Mouse (Mus musculus): ENCODE measurements around the gene Nudt14.
A peak's percentile ranks its signal among the peaks of the same experiment; 100 is the strongest.

Gene Nudt14

DNA sequence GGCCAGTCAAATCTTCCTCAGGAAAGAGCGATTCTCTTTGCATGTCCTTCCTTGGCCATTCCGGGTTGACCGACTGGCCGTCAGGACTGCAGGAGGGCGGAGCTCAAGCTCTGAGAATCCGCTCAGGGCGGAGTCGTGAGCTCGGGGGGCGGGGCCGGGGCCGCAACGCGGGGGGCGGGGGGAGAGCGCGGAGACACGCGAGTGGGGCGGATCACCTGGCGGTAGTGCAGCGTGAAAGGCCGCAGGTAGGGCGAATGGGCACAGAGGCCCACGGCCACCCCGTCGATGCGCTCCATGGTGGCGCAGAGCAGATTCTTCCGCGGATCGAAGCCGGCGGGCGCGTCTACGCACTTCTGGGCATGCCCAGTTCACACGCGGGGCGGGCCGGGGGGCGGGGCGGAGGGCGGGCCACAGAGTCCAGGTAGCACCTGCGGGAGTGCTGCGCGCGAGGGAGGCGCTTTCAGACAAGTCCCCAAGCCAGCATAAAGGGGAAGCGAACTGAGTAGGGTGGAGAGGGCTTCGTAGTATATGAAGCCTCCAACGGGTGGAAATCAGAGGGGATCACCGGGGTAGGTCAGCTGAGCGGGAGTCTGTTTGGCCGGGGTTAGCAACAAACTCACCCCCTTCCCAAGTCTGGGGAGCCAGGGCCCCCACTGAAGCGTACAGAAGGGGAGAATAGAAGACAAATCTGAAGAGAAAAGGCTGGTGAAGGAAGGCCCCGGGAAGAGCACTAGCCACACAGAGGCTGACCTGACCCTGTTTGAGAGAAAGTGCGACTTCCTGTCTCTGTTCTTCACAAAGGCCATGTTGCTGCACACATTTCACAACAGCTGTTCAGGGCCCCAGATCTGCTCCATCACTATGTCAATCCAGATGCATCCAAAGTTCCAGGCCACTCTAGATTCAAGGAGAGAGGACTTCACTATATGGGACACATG lies at the start of gene Nudt14:
Gene Nudt14 (minus strand): TSS at position 349 of the 938 bp plus-strand sequence.
- DNase-seq = peak; percentile 81

DNA sequence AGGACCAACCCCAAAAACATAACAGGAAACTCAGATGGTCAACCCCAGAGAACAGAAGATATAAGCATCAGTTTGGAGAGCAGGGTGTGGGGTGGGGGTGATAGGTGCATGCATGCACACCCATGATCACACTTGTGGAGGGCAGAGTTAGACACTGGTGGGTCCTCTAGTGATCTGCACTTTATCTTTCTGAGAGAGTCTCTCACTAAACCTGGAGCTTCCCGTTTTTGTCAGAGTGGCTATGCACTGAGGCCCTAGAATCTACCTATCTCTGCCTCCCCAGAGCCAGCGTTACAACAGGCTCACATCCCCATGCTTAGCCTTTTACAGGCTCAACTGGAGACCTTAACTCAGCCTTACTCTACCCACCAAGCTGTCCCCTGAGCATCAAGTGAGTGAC lies 49.5 kb upstream of the Nudt14 start:
- DNase-seq = no peak

DNA sequence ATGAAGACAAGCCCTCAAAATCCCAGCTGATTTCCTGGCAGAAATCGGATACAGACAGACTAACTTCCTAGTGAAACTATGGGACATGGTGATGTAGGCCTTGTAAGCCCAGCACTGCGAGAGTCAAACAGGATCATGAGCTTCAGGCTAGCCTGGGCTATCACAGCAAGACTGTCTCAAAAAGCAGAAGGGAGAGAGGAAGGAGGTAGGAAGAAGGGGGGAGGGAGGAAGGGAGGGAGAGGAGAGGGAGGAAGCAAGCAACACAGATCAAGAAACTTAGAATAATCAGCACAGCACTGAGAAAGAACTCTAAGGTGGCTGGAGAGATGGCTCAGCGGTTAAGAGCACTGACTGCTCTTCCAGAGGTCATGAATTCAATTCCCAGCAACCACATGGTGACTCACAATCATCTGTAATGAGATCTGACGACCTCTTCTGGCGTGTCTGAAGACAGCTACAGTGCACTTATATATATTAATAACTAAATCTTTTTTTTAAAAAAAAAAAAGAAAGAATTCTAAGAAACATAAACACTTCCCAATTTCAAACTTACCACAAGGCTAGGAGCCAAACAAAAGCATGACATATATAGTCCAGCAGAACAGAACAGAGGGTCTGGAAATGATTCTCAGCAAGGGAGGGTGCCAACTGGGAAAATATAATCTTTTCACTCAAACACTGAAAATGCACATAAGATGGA lies 48.9 kb upstream of the Nudt14 start:
- no peak for DNase-seq

DNA sequence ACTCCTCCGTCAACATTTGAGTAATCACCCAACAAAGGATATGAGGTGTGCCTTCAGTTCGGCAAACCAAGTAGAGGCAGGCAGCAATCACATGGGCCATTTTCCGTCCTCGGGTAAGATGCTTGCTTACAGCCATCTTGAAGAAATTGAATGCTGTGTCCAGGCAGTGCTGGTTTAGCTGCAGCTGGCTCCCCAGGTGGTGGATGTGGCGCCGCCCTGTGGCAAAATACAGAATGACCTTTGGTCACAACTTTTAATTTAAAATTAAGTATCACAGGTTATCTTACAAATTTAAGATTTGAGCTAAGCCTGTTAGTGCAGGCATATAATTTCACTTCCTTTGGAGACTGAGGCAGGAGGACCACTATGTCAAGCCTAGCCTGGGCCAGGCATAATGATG lies 46.0 kb upstream of the Nudt14 start:
- DNase-seq = peak; percentile 56

DNA sequence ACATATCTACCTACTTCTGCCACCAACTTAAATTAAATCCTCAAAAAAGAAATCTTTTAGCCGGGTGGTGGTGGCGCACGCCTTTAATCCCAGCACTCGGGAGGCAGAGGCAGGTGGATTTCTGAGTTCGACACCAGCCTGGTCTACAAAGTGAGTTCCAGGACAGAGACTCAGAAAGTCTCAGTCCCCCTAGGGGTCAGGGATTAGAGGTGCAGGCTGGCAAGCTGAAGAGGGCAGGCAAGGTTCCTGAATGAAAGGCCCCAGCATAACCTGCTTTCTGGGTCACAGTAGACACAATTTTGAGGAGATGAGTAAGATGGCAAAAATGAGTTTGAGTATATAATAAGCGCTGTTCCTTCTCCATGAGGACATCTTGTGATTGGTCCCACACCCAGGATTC lies 43.4 kb upstream of the Nudt14 start:
- DNase-seq = peak; percentile 58

DNA sequence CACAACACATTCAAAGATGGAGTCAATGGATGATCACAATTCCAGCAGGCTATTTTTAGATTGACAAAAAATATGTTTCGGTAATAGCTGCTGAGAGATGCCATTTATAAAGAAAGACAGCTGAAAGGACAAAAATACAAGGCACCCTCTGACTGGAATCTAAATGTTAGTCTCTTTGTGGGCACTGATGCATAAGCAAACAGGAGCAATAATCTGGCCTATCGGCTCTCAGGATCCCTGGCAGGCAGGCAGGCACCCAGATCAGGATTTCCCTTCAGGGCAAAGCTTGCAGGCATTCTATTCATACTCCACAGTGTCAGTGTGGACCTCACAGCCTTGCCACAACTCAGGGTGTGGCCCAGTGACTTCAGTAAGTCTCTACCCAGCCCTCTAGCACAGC lies 40.1 kb upstream of the Nudt14 start:
- DNase-seq = no peak

DNA sequence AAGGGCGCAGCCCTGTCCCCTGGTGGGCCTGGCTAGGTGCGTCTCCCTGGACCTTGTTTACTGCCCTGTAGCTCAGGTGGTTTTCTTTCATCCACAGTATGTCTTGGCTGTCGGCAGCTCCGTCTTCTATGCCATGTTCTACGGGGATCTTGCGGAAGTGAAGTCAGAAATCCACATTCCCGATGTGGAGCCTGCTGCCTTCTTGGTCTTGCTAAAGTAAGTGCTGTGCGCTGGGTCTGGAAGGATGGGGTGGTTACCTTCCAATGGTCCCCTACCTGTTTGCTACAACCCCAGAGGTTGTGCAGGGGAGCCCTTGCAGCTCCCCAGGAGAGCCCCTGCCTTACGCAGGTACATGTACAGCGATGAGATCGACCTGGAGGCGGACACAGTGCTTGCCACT lies 35.2 kb upstream of the Nudt14 start:
- DNase-seq = no peak

DNA sequence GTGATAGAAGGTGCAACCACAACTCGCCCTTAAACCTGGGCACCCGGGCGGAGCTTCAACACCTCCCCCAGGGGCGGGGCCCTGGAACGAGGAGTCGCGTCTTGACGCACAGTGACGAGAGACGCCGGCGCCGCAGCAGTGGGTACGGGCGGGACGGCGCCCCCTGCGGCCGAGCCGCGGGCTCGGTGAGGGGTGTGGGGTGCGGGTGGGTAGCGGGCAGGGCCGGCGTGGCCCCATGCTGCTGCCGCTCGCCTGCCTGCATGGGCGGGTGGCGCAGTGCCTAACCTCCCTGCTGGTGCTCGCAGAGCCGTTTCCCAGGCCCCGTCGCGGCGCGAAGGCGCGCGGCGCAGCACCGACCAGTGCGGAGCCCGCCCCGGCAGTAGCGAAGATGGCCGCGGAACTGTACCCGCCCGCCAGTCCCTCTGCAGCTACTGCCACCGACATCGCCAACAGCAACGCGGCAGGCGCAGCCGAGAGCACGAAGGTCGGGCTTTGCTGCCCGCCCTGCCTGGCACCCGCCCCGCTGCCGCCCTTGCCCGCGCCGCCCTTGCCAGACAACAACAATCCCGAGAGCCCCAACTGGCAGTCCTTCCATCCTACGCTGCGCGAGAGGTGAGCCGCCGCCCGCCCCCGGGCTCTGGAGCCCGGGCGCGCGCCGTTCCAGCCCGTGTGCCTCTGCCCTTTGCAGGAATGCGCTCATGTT lies 34.6 kb upstream of the Nudt14 start, which contains the start of gene Btbd6:
Gene Btbd6 (plus strand): TSS at position 112 of the 703 bp plus-strand sequence.
- peak; percentile 95 for DNase-seq

DNA sequence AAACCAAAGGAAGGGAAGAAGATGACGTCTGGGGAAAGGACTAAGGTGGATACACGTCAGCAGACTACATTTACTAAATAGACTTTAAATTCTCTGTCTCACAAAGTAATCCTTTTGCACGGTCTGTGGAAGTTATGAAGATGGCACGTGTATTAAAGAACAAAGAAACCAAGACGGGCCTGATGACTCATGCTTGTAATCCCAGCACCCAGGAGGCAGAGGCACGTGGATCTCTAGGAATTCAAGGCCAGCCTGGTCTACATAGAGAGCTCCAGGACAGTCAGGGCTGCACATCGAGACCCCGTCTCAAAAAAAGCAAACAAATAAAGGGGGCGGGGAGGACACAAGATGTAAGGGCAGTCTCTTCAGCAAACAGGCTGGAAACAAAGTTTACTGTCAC lies 32.8 kb upstream of the Nudt14 start:
- DNase-seq = no peak

DNA sequence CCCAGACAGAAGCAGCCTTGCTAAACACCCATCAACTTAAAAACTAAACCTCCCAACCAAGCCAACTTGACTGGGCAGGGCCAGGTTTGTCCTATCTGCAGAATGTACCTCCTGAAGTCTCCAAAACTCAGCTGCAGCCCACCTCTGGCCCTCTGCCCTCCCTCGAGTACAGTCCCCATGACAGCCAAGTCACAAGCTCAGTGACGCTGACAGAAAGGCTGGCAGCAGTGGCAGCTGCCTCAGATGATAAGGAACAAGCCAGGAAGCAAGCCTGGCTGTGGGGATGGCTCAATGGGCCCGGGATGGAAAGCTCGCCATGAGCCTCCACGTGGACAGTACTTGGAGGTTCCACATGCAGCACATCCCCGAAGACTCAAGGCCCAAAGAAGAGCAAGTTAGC lies 27.7 kb upstream of the Nudt14 start:
- no peak for DNase-seq

DNA sequence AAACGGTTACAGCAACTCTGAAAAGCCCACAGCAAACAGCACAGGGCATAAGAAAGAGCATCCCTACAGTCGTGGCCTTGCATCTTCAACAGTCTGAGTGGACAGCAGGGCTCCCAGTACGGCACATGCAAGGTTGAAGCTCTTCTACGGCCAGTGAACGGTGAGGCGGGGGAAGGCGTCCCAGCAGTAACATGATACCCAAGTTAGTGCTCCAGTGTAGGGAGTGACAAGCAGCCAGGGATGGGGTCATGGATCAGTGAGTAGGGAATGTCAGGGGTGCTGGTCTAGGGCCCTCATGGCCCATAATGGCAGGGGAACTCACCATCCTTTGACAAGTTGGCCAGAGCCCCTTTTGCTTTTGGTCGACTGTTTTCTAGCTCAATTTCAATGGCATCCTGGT lies 27.0 kb upstream of the Nudt14 start:
- DNase-seq = no peak

DNA sequence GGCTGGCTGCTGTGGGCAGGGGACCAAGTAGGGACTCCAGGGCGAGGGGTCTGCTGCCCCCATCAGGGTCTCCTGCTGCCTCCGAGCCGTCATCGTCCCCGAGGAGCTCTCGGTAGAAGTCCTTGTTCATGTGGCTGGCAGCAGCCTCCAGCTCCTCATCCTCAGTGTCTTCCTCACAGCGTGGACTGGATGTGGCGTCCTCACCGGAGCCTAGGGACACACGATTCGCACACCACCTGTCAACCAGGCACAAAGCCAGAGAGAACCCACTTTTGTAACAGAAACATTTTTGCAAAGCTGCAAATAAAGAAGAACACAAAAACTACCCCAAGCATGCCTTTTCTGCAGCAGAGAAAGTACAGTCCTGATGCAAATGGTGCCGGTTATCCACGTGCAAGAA lies 23.9 kb upstream of the Nudt14 start:
- no peak for DNase-seq

DNA sequence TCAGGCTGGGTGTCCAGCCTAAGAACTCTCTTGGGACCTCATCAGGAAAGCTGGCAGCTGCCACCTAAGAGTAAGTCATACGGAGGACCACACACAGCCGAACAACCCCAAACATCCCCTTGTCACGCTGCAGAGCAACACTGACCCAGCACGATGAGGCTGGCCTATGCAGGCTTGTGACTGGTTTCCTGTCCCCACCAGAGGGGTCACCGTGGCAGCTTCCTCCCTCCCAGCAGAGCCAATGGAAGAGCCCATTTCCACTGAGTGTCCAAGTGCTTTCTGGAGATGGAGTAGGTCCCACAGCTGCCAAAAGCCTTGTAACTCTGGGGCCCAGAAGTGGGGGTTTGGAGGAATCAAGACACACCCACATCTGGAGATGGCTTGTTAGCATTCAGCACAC lies 19.9 kb upstream of the Nudt14 start:
- DNase-seq = no peak

DNA sequence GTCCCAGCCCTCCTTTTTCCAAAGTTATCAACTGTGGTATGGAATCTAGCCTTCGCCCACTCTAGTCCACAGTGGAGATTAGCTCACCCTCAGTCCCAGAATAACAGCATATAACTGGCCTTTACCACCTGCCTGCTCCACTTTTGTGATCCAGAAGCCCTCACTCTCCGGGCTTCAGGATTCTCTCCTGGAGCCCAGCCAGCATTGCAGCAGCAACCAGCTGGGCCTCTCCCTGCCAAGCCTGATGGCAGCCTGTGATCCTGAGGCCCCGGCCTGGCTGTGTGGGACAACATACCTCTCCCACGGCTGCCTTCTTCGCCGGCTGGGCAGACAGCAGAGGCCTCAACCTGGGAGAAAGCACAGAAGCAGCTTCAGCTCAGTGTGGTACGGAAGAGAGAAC lies 19.5 kb upstream of the Nudt14 start:
- DNase-seq = no peak

DNA sequence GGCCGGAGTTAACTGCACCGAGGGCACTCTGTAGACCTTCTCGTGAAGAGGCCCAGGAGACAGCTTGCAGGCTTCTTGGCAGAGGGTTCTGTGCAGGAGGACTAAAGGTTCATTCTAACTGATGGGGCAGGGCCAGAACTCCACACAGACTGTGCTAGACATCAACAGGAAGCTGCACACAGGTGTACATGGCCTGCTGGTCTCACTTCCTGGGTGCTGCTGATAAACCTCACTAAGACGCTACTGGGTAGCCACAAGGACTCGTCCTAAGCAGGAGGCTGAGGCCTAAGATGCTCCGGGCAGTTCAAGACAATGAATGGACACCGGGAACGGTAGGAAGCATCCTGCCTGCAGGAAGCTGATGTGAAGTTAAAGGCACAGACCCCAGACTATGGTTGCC lies 17.5 kb upstream of the Nudt14 start:
- peak; percentile 67 for DNase-seq

DNA sequence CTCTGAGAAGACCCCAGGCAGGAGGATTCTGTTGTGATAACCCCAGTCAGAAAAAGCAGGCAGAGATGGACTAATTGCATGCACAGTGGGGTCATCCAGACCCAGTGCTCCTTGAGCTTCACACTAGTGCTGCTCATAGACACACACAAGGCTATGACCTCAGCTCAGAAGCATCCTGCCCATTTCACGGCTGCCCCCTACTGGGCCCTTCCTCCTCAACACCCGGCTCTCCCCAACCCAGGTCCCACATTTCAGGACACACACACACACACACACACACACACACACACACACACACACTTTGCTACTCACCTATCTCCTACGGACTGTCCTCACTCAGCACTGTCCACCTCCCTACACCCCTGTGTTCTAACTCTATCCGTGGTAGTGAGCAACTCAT lies 16.4 kb upstream of the Nudt14 start:
- peak; percentile 73 for DNase-seq

DNA sequence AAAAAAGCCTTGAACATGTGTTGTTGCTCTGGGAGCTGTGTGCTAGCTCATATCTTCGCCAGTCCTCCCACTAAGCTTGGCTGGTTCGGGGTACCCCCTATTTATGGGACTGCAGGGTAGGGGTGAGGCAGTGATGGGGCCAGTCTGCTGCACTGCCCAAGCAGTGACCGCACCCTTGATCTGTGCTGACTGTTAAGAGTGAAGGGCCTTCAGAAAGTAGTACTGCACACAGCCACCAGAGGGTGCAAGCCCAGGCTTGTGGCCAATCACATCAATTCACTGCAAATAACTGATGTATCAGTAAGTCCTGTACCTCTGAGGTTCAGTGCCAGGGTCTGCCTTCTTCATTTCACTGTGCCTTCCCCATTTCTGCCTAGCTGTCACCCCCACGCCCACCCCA lies 13.9 kb upstream of the Nudt14 start:
- DNase-seq = peak; percentile 77

DNA sequence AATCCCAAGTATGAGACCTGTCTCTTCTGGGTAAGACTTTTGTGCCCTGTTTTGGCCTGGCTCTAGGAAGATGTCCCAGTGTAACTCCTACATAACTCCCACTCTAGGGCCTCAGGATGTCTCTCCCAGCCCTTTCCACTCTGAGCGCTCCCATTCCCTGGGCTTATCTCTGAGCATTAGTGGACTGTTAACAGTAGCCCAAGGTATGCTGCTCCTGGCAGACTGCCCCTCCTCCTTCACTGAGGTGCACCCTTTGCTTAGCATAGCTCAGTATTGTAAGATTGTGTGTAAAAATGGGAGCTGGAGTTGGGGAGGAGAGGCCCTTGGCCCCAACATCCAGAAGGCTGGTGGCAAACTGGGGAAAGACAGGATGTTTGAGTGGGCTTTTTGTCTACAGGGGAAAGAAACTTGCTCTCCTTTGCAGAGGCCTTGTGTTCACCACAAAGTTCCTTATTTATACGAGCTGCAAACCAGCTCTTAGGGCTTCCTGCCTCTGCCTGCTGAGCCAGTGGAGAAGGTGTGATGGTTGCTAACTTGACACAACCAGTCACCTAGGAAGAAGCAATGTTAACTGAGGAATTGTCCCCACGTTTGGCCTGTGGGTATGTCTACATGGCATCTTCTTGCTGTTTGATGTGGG lies 11.1 kb upstream of the Nudt14 start:
- DNase-seq = no peak

DNA sequence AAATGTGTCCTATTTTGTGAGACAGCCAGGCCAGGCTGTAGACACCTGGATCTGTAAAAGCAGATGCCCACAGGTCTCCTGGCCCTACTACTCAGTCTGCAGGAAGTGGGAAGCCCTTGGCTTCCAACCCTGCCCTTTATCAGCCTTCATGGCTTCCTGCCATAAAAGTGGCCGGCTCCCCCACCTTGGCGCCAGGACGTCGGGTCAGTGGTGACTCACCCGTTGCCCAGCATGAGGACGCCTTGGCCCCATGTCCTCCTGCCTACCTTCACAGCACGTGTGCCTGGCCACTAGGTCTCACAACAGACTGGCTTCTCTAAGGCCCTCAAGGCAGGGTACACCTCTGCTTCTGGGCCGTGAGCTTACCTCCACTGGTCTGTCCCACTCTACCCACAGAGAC lies 10.5 kb upstream of the Nudt14 start:
- DNase-seq = no peak

DNA sequence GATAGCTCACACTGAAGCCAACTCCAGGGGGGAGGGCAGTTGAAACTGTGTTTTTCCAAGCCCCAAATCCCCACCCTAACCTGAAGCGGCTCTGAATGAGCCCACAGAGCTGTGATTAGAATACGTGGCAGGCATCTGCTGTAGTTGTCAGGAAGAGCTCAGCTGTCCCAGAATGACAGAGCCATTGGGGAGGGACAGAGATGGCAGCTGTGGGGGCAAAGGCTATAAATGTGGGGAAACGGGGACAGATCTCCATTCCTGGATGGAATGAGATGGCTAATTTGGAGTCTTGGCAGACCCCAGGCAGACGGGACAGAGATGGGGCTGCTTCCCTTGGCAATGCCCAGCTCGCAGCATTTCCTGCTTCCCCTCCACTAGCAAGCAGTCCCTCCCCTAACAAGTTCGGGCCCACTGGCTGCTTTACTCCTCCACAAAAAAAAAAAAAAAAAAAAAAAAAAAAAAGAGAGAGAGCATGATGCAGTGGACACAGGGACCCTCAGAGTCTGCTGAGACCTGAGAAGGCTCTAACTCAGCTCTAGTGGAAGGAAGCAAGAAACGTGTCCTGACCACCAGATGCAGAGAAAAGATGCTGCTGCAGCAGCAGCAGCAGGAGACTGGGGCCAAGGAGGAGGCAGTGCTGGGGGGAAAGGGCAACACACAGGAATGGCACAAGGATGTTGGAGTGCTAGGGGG lies 9.4 kb upstream of the Nudt14 start:
- no peak for DNase-seq

DNA sequence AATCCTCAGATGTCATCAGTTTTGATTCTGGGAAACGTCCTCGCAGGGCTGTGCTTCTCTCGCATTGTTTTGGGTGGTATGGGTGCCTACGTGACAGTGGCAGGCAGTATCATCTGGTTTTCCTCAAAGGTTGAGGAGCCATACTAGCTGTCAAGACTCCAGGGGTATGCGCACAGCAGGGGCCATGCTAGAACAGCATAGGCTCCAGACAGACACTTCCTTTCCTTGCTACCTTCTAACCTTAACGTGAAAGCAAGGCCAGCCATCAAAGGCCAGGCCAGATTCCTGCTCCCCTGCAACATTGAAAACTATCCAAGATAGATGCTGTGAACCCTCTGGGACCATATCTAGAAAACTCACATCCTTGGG lies 8.8 kb upstream of the Nudt14 start:
- DNase-seq = no peak

DNA sequence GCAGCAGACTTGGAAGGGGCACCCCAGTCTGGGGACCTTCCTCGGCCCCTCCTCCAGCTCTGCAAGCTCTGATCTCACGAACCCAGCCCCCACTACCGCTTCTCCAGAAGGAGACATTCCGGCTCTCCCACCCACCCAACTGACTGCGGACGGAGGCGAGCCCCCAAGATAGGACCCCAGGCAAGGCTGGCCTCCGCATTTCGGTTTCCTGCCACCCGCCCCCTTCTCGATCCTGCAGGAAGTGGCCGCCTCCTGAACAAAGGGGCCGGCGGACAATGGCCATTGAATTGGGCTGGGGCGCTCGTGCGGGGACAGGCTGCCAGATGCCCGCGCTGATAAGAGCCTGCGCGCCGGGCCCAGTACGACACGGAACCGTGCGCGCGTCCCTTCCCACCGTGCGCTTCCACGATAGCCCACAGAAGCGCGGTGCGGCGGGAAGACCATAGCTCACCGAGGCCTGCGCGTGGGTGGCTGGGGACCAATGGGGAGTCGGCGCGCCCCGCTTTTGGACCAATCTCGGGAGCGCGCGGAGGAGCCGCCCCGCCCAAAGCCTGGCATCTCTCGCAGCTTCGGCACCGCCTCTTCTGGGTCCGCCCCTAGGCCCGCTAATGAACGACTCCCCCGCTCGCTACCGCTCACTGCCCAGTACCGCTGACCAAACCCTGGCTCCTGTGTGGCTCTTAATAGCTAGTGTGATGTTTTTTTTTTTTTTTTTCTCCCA lies 8.3 kb upstream of the Nudt14 start:
- peak; percentile 86 for DNase-seq

Measured in thymus, postnatal 14 days (tissue).